Mouse (Mus musculus): ENCODE measurements at regions not wholly inside any gene's neighbourhood (a gene's known extent, or its start where the extent isn't known, plus 50 kb on each side); places are given as distances from the start of the nearest gene placed in this dataset.

DNA sequence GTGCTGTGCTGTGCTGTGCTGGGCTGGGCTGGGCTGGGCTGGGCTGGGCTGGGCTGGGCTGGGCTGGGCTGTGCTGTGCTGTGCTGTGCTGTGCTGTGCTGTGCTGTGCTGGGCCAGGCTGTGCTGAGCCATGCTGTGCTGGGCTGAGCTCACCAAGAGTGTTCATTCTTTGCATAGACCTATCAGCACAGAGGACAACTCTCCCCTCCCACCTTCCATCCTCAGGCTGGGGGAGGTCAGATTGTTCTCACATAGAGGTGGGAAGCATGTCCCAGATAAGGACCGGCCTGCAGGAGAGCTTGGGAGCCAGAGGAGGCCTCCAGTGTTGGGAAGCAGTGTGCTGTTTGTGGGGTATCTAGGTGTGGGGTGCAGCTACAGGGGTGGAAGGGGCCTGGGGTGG, 188.0 kb downstream of the Matn1 start:
- TF ChIP-seq CTCF (IDR thresholded peaks at IDR 0.05) (no peak), EP300 (IDR thresholded peaks at IDR 0.05) (no peak)
